Mouse (Mus musculus): ENCODE measurements at regions not wholly inside any gene's neighbourhood (a gene's known extent, or its start where the extent isn't known, plus 50 kb on each side); places are given as distances from the start of the nearest gene placed in this dataset.
"Not testable (repeated sequence)": the region's sequence is repeated elsewhere in the genome, so short reads cannot be mapped to it uniquely, and the experiment has no call there.

DNA sequence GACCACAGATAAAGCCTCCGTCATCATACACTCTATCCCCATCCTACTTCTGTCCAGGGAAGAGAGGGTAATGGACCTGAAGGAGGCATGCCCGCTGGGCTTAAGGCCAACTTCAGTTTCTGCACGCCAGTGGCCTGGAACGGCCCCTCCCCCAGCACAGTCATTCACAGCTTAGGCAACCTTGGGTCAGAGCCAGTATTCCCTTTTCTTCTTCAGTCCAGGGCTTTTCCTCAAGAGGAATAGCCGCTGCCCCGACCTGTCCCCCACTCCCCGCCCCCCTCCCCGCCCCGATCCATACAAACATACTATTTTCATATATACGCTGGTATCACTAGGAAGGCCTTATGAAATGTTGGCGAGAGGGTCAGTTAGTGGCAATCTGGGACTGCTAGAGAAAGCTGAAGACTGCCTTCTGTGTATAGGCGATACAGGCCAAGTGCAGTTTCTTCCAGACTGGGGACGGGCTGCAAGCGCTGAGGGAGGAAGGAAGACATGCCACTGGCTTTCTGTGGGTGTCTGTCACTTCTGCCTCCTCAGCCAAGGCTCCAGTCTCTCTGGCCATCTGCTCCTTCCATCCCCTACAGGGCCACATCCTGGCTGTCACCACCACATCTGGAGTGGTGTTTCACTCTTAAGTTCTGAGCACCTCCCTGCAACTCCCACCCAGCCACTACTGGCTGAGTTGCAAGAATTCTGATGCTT is 113.5 kb upstream of the Lemd2 start:
- DNase-seq: peak; percentile 65

DNA sequence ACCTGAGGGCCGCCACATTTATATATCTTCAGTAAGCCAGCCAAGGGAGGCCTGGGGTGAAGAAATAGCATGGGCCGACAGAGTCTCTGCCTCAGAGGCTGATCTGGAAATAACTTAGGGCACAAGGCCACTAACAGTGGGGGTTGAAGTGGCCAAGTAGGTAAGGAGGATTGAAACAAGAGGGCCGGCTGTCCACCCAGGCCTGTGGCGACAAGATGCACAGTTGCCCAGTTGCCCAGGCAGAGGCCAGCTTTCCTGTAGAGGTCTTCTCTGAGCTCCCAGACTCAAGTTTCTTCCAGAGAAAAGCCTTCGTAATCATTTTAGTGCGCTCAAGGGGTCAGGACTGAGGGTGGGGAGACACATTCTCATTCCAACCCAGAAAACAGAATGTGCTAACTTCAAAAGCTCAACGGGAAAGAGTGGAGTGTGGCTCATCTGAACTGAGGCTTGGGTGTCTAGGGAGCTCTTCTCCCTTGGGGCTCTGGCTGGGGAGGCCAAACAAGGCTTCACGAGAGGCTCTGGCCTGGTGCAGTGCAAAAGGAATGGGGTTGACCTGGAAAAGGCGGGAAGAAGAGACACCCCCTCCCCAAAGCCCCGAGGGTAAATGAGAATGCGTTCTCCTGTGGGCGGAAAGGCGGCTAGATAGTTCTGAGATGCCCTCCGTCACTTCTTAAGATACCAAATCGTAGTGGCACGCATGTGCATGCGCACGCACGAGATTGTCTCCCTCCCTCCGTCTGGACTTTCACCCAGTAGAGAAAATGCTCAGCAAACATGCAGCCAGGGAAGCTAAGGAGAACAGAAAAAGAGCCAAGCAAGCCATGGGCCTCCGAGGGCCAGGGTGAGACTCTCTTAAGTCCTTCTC is 112.7 kb upstream of the Lemd2 start:
- no peak for DNase-seq

DNA sequence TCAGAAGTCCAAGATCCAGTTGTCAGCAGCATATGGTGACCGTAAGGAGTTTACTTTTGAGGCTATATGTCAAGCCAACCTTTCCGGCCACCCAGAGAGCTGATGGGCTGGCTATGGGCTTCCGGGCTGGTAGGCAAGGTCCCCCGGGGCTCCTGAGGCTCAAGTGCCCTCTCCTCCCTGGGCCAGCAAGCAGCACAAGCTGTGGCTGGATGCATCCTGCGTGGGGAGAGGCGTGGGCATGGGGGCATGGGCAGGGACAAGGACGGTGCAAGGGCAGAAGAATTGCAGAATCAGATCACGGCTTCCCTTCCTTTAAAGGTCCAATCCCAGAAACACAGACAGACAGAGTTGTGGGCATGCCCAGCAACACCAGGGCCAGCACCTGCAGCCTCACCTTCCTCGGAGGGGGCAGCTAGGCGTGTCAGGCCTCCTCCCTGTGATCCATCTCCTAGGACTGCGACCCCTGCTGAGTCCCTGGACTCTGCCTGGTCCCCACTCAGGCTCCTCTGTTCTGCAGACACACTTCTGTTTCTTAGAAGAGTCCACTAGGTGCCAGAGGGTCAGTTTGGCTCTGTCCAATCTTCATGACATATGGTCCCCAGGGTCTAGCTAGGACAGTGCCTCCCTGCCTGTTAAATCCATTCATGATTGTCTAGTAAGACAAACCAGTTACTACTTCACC is 111.8 kb upstream of the Lemd2 start:
- no peak for DNase-seq

DNA sequence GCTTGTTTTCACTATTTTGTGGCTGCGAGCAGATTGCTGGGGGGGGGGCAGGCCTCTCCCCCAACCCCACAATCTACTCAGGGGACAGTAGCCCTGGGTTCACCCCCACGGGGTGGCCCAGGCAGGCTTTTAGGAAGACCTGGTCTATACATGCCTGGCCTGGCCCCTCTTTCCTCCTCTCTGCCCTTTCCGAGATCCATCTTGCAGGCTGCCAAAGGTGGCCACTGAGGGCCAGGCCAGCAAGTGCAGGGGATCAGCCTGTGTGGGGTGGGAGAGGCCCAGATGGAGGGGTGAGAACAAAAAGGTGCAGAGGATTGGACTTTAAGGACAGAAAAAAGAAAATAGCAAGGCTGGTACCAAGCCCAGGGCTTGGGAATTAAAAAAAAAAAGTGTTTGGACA is 111.2 kb upstream of the Lemd2 start:
- DNase-seq: no peak

DNA sequence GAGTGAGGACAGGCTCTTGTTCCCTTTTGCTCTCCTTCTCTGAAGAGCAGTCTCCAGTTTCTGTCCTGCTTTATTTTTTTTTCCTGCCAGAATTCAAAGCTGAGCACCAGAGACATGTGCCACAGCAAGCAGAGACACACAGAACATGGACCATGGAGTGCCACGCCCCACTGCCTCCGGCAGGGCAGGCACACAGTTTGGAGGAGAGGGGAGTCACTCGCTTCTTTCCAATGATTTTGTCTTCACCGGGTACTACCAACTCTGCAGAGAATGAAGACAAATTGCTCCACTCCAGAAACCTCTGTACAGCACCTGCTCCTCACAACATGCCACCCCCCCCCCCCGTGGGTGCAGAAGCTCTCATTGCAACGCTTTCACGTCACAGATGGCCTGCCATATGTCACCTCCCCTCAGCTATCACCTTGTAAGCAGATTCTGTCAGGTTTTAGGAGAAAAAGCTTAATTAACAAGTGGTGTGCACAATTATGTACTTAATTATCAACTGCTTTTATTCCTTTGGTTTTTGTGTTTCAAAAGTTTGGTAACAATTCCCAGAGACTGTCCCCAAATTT is 110.6 kb upstream of the Lemd2 start:
- peak; percentile 36 for DNase-seq

DNA sequence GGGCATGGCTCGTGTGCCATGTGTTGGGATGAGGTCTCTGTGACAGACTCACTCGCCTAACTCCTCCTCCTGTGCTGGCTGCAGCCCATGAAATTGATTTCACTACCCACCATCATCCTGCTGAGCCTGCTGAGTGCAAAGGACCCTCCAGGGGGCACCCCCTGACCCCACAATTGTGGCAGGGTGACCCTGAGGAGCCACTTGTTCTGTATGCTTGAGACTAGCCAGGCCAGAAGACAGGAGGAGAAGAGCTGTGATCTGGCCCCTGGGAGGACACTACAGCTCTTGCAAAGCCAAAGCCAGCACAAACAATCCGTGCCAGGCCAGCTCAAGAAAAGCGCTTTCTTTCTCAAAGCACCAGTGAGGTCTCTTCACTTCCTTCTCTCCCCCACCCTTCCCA is 104.7 kb upstream of the Lemd2 start:
- DNase-seq: no peak

DNA sequence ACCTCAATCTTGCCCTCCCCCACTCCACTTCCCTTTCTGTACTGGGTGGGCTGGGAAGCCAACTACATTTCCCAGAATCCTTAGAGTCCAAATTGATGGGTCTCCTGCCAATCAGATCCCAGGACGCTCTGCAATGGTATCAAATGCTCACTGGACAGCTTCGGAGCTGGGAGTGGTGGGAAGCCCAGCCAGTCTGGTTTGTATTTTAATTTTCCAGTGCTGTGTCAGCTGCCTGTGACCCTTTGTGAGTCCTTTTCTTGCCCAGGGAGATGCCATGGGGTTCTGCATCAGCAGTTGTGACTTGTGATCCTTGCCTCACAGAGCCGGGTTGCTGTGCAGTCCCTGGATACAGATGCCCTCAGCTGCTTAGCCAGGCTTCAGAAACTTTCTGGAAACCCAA is 100.6 kb upstream of the Lemd2 start:
- no peak for DNase-seq

DNA sequence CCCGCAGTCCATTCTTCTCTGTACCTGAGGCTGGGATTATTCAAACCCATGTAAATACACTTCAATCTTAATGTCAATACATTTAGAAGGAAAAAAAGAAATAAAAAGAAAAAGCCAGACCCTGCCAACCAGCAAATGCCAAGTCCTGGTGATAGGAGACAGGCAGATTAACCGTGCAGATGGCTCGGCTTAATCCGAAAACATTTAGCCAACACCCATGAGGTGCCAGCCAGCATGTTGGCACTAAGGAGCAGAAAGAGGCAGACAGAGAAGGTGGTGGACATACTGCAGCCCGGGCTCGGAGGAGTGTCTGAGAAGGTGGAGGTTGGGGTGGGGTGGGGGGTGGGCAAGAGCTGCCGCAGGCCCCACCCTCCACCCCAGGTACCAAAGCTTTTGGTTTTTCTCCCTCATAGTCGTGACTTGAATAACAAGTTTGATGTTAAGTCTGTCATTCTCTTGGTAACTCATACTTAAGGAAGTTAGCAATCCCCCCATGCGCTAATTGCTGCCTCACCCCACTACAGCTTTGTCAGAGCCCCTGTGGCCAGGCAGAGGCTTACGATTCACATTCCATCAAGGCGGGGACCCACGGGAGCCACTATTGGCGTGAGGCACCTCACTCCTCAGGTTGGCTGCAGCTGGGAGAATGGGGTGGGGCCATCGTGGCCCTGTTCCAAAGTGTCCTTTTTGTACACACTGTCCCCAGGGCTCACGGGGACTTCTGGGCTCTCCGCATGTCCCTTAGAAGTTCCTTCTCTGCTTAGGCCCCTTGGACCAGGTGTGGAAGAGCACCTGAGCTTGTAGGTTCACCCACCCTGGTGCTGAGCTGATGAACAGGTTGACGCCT is 99.6 kb upstream of the Lemd2 start:
- DNase-seq: no peak

DNA sequence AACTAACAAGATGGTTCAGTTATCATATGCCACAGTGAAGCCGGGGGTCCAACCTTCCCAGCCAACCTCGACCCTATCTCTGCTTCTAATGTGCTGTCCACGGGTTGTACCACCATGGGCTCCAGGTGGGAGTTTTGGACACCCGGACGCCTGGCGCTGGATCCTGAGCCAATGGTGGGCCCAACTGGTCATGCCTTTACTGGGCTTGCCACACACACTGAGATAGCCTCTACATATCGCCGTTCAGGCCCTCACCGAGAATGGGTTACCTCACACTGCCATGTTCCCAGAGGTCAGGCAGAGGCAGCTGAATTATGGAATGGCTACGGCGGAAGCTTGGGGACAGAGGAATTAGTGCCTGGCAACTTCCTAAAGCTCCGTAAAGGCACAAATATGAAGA is 98.8 kb upstream of the Lemd2 start:
- DNase-seq: no peak

DNA sequence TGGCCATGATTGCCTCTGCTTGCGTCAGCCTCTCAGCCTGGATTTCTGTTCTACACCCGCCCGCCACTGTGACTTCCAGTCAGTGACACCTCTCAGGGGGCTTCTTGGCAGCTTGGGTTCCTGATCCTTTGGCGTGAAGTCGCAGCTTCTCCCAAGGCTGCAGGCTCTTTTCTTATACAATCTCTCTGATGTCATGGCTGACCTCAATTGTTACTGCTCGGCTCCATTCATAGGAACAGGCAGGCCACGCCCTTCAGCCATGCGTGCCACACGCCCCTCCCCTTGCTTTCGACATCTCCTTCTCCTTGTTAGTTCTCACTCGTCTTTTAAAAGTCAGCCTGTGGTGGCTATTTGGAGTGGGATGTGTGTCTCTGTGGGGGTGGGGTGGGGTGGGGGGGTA is 97.1 kb upstream of the Lemd2 start:
- no peak for DNase-seq

DNA sequence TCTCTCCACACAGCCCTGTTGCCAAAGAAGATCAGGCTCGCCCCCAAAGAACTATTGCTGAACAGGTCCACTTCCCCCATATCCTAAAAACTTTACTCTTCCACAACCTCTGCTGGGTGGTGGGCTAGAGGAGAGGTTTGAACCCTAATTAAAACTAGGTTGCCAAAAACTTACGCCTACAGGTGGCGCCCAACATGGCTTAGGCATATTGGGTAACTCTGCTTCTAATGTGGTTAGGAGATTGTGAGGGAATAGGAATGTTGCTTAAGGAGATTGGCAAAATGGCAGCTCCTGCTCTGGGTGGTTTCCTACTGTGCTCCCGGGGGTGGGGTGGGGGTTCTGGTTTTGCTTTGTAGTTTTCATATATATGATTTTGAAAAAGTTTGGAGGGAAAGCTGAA is 95.0 kb upstream of the Lemd2 start:
- no peak for DNase-seq

DNA sequence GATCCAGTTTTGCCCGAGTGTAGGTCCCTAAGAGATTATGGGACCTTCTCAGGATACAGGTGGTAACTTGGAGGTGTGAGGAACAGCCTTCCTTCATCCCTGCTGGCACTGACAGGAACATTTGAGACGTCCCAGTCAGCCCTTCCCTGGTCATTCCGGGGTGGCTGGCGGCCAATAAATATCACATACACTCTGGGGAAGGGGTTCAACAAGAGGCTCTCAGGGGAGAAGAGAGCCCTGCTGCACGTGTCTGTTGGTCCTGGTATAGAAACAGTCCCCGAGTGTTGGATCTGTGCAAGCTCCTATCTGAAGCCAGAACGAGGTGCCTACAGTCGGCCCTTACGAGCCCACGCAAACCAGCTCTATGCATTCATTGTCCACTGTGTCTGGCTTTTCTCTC is 94.1 kb upstream of the Lemd2 start:
- DNase-seq: no peak

DNA sequence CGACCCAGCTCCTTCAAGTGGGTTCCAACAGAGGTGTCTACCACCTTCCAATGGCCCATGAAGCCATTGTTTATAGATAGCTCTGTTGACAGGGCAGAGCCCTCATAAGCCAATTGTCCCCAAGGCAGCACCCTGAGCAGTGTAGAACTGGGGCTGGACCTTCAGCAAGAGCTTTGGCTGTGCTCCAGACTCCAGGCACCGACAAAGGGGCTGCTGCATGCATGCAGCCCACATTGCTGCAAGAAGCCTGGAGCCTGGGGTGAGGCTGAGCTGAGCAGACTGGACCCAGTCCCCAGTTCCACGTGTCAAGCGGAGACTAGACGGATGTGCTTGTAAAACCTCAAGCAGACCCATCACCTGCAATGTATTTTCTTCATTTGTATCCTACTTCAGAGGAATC is 91.9 kb upstream of the Lemd2 start:
- no peak for DNase-seq

DNA sequence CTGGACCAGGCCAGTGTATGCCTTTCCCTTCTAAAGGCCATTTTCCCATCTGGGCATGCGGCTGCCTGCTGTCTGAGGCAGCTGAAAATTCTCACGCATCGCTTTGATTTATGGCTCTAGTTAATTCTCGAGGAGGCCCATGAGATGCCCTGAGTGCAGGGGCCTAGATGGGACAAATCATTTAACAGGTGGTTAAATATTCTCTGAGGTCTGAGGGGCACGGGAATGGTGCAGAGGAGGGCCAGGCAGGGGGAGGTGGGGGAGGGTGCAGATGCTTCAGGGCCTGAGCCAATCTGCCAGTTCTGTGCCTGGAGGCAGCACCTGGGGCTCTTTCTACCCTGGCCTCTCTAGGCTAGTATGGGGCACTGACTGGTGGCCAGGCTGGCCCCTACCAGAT is 89.9 kb upstream of the Lemd2 start:
- no peak for DNase-seq

DNA sequence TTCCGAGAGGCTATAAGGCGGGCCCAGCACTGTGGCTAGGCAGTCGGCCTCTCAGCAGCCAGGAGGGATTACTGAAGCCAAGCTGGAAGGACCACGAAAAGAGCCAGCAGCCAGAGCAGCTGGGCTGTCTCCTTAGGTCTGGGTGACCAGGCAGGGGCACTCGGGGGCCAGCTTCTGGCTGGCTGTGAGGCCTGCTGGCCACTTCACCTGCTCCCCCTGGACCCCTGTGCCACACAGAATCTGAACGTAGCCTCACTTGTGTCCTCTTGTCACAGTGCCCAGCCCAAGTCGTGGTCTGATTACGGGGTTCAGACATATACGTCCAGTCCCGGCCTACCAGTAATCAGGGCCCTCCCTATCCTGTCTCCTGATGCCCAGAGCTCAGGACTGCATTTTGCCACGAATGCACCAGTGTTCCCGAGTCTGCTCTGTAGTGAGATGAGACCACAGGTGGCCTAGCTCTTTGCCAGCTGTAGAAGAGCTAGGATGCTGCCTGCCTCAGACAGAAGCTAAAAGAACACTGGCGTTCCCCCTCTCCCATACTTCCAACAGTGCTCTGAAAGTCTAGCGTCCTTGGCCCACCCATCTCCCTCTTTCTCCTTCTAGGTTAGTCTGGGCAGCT is 89.4 kb upstream of the Lemd2 start:
- DNase-seq: no peak

DNA sequence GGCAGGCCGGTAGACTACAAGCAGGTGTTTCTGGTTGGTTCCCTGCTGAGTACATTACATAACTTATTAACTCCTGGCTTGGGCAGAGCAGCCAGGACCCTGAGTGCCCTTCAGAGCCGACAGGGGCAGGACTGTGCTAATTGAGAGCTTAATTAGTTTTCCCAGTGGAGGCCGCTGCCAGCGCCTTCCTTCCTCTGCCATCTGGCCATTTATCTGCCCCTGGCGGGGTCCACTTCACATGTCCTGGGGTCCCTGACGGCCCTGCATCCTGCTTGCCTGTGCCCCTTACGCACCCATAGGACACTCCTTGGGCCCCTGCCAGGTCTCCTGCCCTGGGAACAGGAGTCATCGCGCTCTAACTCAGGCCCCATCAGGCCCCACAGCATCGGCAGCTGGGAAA is 87.4 kb upstream of the Lemd2 start:
- DNase-seq: no peak

DNA sequence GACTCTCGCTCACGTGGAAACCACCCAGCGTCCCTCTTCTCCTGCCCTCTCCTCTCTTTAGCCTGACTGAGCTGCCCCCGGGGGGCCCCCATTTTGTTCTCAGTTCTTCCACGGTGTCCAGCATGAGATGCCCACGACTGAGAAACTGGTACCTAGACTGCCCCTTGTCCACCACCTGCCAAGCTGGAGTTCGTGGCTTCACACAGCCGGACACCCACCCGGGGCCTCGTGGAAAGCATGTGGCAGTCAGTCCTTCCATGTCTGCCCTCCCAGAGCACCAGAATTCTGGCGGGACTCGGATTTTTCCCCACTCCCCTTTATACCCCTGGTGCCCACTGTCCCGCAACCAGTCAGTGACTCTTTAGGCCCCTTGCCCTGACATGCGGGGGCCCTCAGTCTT is 86.9 kb upstream of the Lemd2 start:
- no peak for DNase-seq

DNA sequence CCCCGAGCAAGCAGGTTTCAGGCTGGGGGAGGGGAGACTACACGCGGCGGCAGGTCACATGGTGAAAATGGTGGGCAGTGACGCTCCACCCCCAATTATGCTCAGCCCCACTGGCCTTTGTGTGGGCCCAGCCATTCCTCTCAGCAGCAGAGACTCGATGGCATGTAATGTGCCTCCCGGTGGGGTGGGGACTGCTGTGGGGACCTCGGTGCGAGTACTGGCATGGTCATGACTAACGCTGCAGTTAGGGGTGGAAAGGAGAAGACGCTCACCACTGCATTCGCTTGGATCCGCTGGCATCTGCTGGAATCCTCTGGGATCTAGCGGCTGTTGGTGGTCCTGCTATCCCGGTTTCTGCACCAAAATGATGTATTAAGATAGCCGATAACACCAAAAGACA is 86.0 kb upstream of the Lemd2 start:
- DNase-seq: no peak

DNA sequence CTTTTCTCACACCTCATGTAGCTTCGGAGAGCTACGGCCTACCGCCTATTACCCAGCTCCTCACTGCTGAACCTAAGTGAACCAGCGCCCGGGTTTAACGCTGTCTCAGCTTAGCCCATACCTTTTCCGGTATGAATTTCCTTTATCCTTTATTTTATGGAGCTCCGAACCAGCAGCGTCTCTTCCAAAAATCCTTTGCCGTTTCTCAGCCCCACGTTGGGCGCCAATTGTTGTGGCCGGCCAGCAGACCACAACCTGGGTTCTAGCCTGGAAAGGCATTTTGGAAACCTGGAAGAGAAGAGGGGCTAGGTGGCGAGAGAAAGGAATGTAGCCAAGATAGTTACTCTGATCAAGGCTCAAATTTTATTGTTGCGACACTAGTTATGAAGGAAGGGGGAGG is 85.5 kb upstream of the Lemd2 start:
- DNase-seq: not testable (repeated sequence)

DNA sequence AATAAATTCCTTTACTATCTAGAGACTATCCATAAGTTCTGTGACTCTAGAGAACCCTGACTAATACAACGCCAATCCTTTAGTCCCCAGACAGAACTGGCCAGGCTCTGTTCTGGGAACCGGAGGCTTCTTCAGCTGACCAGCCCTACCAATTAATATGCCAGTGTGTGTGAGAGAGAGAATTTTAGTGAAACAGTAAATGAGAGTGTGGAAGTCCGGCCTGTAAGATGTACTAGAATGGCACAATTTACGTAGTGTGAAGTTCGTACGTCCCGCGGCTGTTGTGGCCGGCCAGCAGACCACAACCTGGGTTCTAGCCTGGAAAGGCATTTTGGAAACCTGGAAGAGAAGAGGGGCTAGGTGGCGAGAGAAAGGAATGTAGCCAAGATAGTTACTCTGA is 83.7 kb upstream of the Lemd2 start:
- DNase-seq: not testable (repeated sequence)

DNA sequence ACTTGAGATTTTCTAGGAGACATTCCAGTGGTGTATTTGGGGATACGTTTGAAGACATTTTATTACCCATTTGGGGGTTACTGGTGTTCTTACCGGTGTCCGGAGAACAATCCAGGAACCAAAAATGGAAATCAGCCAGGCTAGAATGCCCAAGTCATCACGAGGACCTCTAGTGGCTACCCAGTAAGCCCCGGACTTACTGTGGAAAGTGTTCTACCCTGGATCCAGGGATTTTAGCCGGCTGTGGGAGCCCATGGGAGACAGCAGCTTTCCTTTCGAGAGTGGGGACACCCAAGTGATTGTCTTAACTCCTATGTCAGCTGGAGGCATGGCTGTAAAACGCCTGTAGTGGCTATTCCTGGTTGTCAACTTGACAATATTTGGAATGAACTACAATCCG is 77.0 kb upstream of the Lemd2 start:
- no peak for DNase-seq

All from layer of hippocampus, adult 9-11 months (tissue).